14 mouse cellular contexts compared by ENCODE assay signal in genomic region chr6:90740348-90741055, GRCm38 (mm10).
DNase-seq lines count a peak whose midpoint lies in the region; ATAC-seq and TF ChIP-seq lines count a peak whose summit lies in the region.
"Had no signal": no experiment of that assay in that cellular context is flagged by ENCODE, and none has a peak within 500 bp of the region (broad histone marks: within the 10 kb centered on the region; RNA-seq: fewer than 3 reads in every experiment).

No protein-coding gene starts in this region.

- ATAC-seq in hematopoietic stem cell, adult 5-6 weeks (replicated peaks in 1 of 2; ENCODE audit: insufficient read depth in 1 of 2, low FRiP score in 2 of 2, low TSS enrichment in 1 of 2, low read depth in 1 of 2, poor library complexity in 2 of 2, severe bottlenecking in 2 of 2): peak; percentile 61 to 66
- peak; percentile 63 for ATAC-seq in neutrophil, adult 5-6 weeks (ENCODE audit: extremely low read depth, insufficient number of reproducible peaks, low FRiP score, poor library complexity, severe bottlenecking)

- H3K36me3 ChIP-seq in C2C12 (ENCODE audit: control insufficient read depth, insufficient read depth): no peaks in the 10 kb centered on the region
- H3K36me3 ChIP-seq: embryonic facial prominence, embryonic 13.5 days; heart, embryonic 12.5 days; neural tube, embryonic 13.5 days had no signal

- H3K79me3 ChIP-seq in C2C12 (ENCODE audit: low read depth): peaks cover 8% of the 10 kb centered on the region

- peak; percentile 95 for DNase-seq in heart, adult 11 months
- no peak for DNase-seq in heart, postnatal 25 days (ENCODE audit: low spot score)
- no peak for DNase-seq in ovary, postnatal 14 days (ENCODE audit: low spot score)
- no peak for DNase-seq in cerebellum, adult 9-11 months
- DNase-seq in right cerebral cortex, postnatal 36 days (ENCODE audit: low spot score in 2 of 2): no peak
- DNase-seq: cerebellum, adult 11 months; kidney, adult 8-10 months had no signal

- no peaks in the 10 kb centered on the region for H3K27me3 ChIP-seq in C2C12 (ENCODE audit: control insufficient read depth, insufficient read depth, insufficient read length)
- H3K27me3 ChIP-seq: heart, embryonic 12.5 days; neural tube, embryonic 13.5 days had no signal

- intact Hi-C loops in heart, postnatal 25 days (cut with DNase I): no loop called here

- H3ac ChIP-seq in C2C12 (ENCODE audit: control insufficient read depth, insufficient read length, low read depth): no peak overlapping the region

- peaks cover 64% of the 10 kb centered on the region for H3K79me2 ChIP-seq in C2C12 (ENCODE audit: control insufficient read depth, insufficient read depth)

- no peak overlapping the region for H3K4me3 ChIP-seq in C2C12 (ENCODE audit: insufficient read depth, poor library complexity, severe bottlenecking)
- H3K4me3 ChIP-seq: embryonic facial prominence, embryonic 13.5 days; heart, embryonic 12.5 days; left cerebral cortex, adult 2 months; neural tube, embryonic 13.5 days had no signal

- no peak for TF ChIP-seq CTCF in C2C12 (IDR thresholded peaks at IDR 0.05; ENCODE audit: control insufficient read depth, insufficient read depth, insufficient read length)

TF ChIP-seq in C2C12, 6 proteins besides CTCF, POLR2A, EP300 and RAD21:
- TF ChIP-seq CEBPB (IDR thresholded peaks at IDR 0.05; ENCODE audit: low read depth): peak; percentile 78
- TF ChIP-seq MYOD1 (IDR thresholded peaks at IDR 0.05; ENCODE audit: control insufficient read depth, insufficient read length, low read depth): no peak
- TF ChIP-seq FOSL1 (IDR thresholded peaks at IDR 0.05; ENCODE audit: insufficient read depth, low read length, poor library complexity, severe bottlenecking): no peak
- no peak for TF ChIP-seq USF1 (IDR thresholded peaks at IDR 0.05; ENCODE audit: low read depth)
- no peak for TF ChIP-seq MYOG (IDR thresholded peaks at IDR 0.05; ENCODE audit: control insufficient read depth, extremely low read depth, insufficient read length)
